Mouse (Mus musculus): Measurements from ENCODE around the gene Abcg8.

GRCm38 (mm10) chr17:84724028-84724427, 47.9 kb downstream of the Abcg8 start:
- TF ChIP-seq REST (IDR thresholded peaks at IDR 0.05; ENCODE audit: insufficient read depth, insufficient read length) (no peak), MAX (IDR thresholded peaks at IDR 0.05; ENCODE audit: low read depth) (no peak), MYOG (IDR thresholded peaks at IDR 0.05; ENCODE audit: control insufficient read depth in 1 of 3, insufficient read depth in 1 of 3, insufficient read length in 2 of 3, low read depth in 2 of 3) (no peak), USF1 (IDR thresholded peaks at IDR 0.05; ENCODE audit: low read depth) (no peak), TCF12 (IDR thresholded peaks at IDR 0.05; ENCODE audit: insufficient read depth, poor library complexity, severe bottlenecking) (no peak), POLR2A (IDR thresholded peaks at IDR 0.05; ENCODE audit: insufficient read length, low read depth) (no peak)

All from myocyte (in vitro differentiated cells).